ENCODE assay signal across 1 mouse cellular context in genomic region chr11:58955143-58955867, GRCm38 (mm10).
TF ChIP-seq lines count a peak whose summit lies in the region.

No protein-coding gene starts in this region.

TF ChIP-seq in MEL, 35 proteins besides CTCF, POLR2A, EP300 and RAD21:
- no peak for TF ChIP-seq GATA1 (IDR thresholded peaks at IDR 0.05; ENCODE audit: low read depth, low read length)
- TF ChIP-seq NRF1 (IDR thresholded peaks at IDR 0.05; ENCODE audit: insufficient read depth, low read depth, low read length, poor library complexity, severe bottlenecking): no peak
- peak; percentile 9; the same call in 1 of the 2 replicates for TF ChIP-seq MXI1 (IDR thresholded peaks at IDR 0.05; ENCODE audit: low read depth, low read length)
- 0 out of 2 replicates have a peak, but pooled peaks have one; percentile 10 for TF ChIP-seq SMC3 (IDR thresholded peaks at IDR 0.05; ENCODE audit: low read depth, low read length)
- peak; percentile 89 for TF ChIP-seq CHD1 (IDR thresholded peaks at IDR 0.05; ENCODE audit: low read depth, low read length)
- no peak for TF ChIP-seq E2F4 (IDR thresholded peaks at IDR 0.05; ENCODE audit: borderline replicate concordance, low read depth, low read length)
- TF ChIP-seq ELF1 (IDR thresholded peaks at IDR 0.05; ENCODE audit: low read depth, low read length): no peak
- 0 out of 2 replicates have a peak, but pooled peaks have one; percentile 7 for TF ChIP-seq NELFE (IDR thresholded peaks at IDR 0.05; ENCODE audit: low read depth, low read length)
- TF ChIP-seq JUND (IDR thresholded peaks at IDR 0.05; ENCODE audit: low read depth, low read length): no peak
